Mouse (Mus musculus) ES-E14 (cell line): ENCODE data around the gene Fam84b.

Experiments
- HCFC1 ChIP-seq: IDR thresholded peaks from 2 replicates; pipeline ENCODE4 v1.6.1; 2012; ENCODE audit warnings: low read length, inconsistent platforms, borderline replicate concordance; ENCODE audit not compliant: insufficient read depth
- MAFK ChIP-seq: IDR thresholded peaks from 2 replicates; pipeline ENCODE4 v1.6.1; 2014; ENCODE audit warnings: mild to moderate bottlenecking, low read depth, low read length, inconsistent platforms; ENCODE audit not compliant: insufficient read depth
- ZC3H11A ChIP-seq: IDR thresholded peaks from 2 replicates; pipeline ENCODE4 v1.6.1; 2012; ENCODE audit warnings: low read depth, mild to moderate bottlenecking, inconsistent platforms, low read length, borderline replicate concordance
- ZNF384 ChIP-seq: IDR thresholded peaks from 2 replicates; pipeline ENCODE4 v1.6.1; 2012; ENCODE audit warnings: low read depth, low read length, inconsistent platforms

- no peak for TF ChIP-seq MAFK
- TF ChIP-seq HCFC1 = no peak
- no peak for TF ChIP-seq ZNF384
- TF ChIP-seq ZC3H11A = no peak
These were observed 74.5 kb downstream of the Fam84b start for GRCm38 (mm10) chr15:60779063-60779462.
